In the genomic region with DNA sequence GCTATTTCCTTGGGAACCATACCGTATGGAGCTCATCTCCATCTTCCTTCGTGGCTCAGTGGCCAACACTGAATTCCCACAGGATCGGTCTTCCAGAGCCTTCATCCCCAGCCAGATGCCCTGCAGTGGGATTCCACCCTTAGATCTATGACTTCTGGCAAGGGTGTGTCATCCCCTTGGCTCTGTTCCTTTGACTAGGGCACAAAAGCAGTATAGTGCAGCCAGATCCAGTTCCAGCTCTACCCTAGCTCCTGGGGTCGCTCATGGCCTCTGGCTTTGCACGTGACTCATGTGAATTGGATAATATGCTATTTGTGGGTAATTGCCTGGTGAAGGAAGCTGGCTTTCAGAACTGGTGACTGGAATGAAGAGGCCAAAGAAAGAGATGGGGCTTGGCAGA, we compare ENCODE assay signal across 28 mouse cellular contexts.
DNase-seq lines count a peak whose midpoint lies in the region; ATAC-seq lines count a peak whose summit lies in the region.
"Had no signal": no experiment of that assay in that cellular context is flagged by ENCODE, and none has a peak within 500 bp of the region (broad histone marks: within the 10 kb centered on the region; RNA-seq: fewer than 3 reads in every experiment).

No protein-coding gene starts in this region.

- peaks cover 34% of the 10 kb centered on the region for H3K4me1 ChIP-seq in heart, embryonic 12.5 days (replicated peaks)
- H3K4me1 ChIP-seq in kidney, embryonic 16.5 days (ENCODE audit: insufficient read depth, low read length): peaks cover 42% of the 10 kb centered on the region

- H3K4me2 ChIP-seq in heart, embryonic 12.5 days: no peak overlapping the region
- no peak overlapping the region for H3K4me2 ChIP-seq in kidney, embryonic 16.5 days (replicated peaks; ENCODE audit: low read depth, low read length)
- H3K4me2 ChIP-seq: embryonic facial prominence, embryonic 12.5 days; kidney, embryonic 15.5 days; liver, embryonic 12.5 days had no signal

- H3K4me3 ChIP-seq in heart, embryonic 12.5 days: no peak overlapping the region
- no peak overlapping the region for H3K4me3 ChIP-seq in kidney, embryonic 16.5 days (ENCODE audit: low read length)
- H3K4me3 ChIP-seq: embryonic facial prominence, embryonic 12.5 days; kidney, embryonic 15.5 days; left cerebral cortex, adult 2 months; liver, embryonic 12.5 days had no signal

- 83% methylated on average over 5 of the region's 5 CpGs for WGBS in heart, embryonic 12.5 days
- 76% methylated on average over 5 of the region's 5 CpGs for WGBS in kidney, embryonic 16.5 days

- H3K9ac ChIP-seq in heart, embryonic 12.5 days: no peak overlapping the region
- H3K9ac ChIP-seq in kidney, embryonic 16.5 days (replicated peaks; ENCODE audit: low read length): no peak overlapping the region
- H3K9ac ChIP-seq: embryonic facial prominence, embryonic 12.5 days; kidney, embryonic 15.5 days; liver, embryonic 12.5 days; liver, postnatal 0 days had no signal

- no peaks in the 10 kb centered on the region for H3K9me3 ChIP-seq in heart, embryonic 12.5 days (replicated peaks)
- no peaks in the 10 kb centered on the region for H3K9me3 ChIP-seq in kidney, embryonic 16.5 days (ENCODE audit: low read length)
- H3K9me3 ChIP-seq: embryonic facial prominence, embryonic 12.5 days; kidney, embryonic 15.5 days; liver, embryonic 12.5 days had no signal

- H3K27me3 ChIP-seq in heart, embryonic 12.5 days (replicated peaks): no peaks in the 10 kb centered on the region
- no peaks in the 10 kb centered on the region for H3K27me3 ChIP-seq in kidney, embryonic 16.5 days (ENCODE audit: insufficient read depth, low read length)
- H3K27me3 ChIP-seq: embryonic facial prominence, embryonic 12.5 days; kidney, embryonic 15.5 days had no signal

- peak overlapping the region; percentile 37; the same call in 1 of the 2 replicates for H3K27ac ChIP-seq in heart, embryonic 12.5 days (ENCODE audit: poor library complexity, severe bottlenecking)
- 0 out of 2 replicates have a peak overlapping the region, but pooled peaks have one; percentile 31 for H3K27ac ChIP-seq in kidney, embryonic 16.5 days (ENCODE audit: low read length)
- H3K27ac ChIP-seq: embryonic facial prominence, embryonic 12.5 days; kidney, embryonic 15.5 days; left cerebral cortex, adult 2 months; liver, embryonic 12.5 days; macrophage had no signal

- no peak for ATAC-seq in heart, embryonic 12.5 days (ENCODE audit: insufficient number of reproducible peaks, low FRiP score)
- ATAC-seq in kidney, embryonic 16.5 days (ENCODE audit: low FRiP score, low TSS enrichment): no peak
- ATAC-seq in activated CD4-positive, CD25-positive, alpha-beta regulatory T cell, adult 4 months: no peak
- ATAC-seq: CD4-positive, CD25-positive, alpha-beta regulatory T cell, adult 4 months; hindbrain, embryonic 16.5 days; liver, embryonic 12.5 days; liver, postnatal 0 days had no signal

- no peak for DNase-seq in heart, postnatal 4 days
- DNase-seq in kidney, postnatal 36 days: no peak
- DNase-seq in 3134 (ENCODE audit: extremely low read depth, insufficient read length, low spot score) (peak; percentile 10), NIH3T3 (ENCODE audit: low read depth) (peak; percentile 58)
- no peak for DNase-seq in lung, adult 18-20 months
- DNase-seq: adrenal gland, adult 2 months; adrenal gland, postnatal 36 days; cerebellum, adult 18-20 months; gastrocnemius, postnatal 14 days; heart, adult 11 months; kidney, adult 18-20 months; liver, postnatal 0 days; lung, postnatal 10 days; midbrain, embryonic 14.5 days; right cerebral cortex, postnatal 25 days; spleen, adult 18-20 months; thymus, adult 2 months; thymus, postnatal 36 days had no signal

- no peaks in the 10 kb centered on the region for H3K36me3 ChIP-seq in heart, embryonic 12.5 days
- no peaks in the 10 kb centered on the region for H3K36me3 ChIP-seq in kidney, embryonic 16.5 days (ENCODE audit: insufficient read depth, low read length)
- H3K36me3 ChIP-seq: embryonic facial prominence, embryonic 12.5 days; liver, embryonic 12.5 days had no signal

Comparison
In these comparisons a context has a peak if more than half of its experiments do, and no peak if none do; other contexts are left out.
1. DNase-seq: peak in 3134 (single experiment) and NIH3T3 (single experiment); none in heart, postnatal 4 days (single experiment), kidney, postnatal 36 days (0 of 2) and lung, adult 18-20 months (0 of 2).